Mouse (Mus musculus): ENCODE measurements around the gene Hectd4. TPM values are rescaled to one million over a fixed set of nuclear protein-coding genes. Genes with fewer than 3 reads are reported as not detected.

Gene Hectd4
- polyA plus RNA-seq, 1 experiment from 2014 or later = 19.0 TPM

DNA sequence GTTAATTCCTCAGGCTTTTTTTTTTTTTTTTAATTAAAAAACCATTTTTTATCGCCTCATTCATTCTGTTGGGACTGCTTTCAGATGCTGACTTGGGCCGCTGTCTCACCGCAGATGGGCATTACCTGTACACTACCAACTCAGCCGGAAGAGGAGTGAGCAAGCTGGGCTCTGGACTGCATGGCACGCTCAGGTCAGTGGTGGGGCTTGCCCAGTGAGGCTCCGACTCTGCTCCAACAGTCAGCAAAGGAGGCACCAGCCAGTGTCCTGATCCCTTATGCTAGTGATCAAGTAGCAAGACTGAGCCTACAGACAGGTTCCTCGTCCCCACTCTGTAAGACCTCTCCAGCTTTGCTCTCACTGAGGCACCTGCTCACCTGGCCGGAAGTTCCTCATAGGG, 42.4 kb downstream of the Hectd4 start:
- no peak overlapping the region for H3K4me3 ChIP-seq
- 93% methylated on average over 8 of the region's 8 CpGs for WGBS
- no peaks in the 10 kb centered on the region for H3K4me1 ChIP-seq (replicated peaks)
- no peak overlapping the region for H3K9ac ChIP-seq
- H3K9me3 ChIP-seq = no peaks in the 10 kb centered on the region
- no peak for ATAC-seq (ENCODE audit: low FRiP score, low read depth)
- no peaks in the 10 kb centered on the region for H3K27me3 ChIP-seq
- H3K36me3 ChIP-seq = peaks cover 28% of the 10 kb centered on the region
- H3K4me2 ChIP-seq = no peak overlapping the region
- no peak overlapping the region for H3K27ac ChIP-seq (replicated peaks)

DNA sequence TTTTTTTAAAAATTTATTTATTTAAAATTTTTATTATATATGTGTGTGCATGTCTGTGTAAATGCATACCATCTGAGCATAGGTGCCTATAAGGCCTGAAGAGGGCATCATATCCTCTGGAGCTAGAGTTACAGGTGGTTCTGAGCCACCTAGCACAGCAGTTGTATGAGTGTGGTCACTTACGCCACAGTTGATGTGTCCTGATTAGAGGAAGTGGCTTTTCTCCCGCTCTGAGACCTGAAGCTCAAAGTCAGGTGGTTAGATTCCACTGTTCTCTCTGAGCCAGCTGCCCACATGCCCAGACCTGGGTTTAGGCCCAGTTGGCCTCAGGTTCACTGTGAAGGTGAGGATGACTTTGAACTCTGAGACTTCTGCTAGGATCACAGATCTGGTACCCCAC, 44.6 kb downstream of the Hectd4 start:
- H3K36me3 ChIP-seq = peaks cover 37% of the 10 kb centered on the region
- no peak overlapping the region for H3K27ac ChIP-seq (replicated peaks)
- H3K4me1 ChIP-seq (replicated peaks) = no peaks in the 10 kb centered on the region
- no peaks in the 10 kb centered on the region for H3K9me3 ChIP-seq
- 96% methylated on average over 2 of the region's 2 CpGs for WGBS
- no peak overlapping the region for H3K4me2 ChIP-seq
- no peak for ATAC-seq (ENCODE audit: low FRiP score, low read depth)
- H3K9ac ChIP-seq = no peak overlapping the region
- no peaks in the 10 kb centered on the region for H3K27me3 ChIP-seq
- no peak overlapping the region for H3K4me3 ChIP-seq

DNA sequence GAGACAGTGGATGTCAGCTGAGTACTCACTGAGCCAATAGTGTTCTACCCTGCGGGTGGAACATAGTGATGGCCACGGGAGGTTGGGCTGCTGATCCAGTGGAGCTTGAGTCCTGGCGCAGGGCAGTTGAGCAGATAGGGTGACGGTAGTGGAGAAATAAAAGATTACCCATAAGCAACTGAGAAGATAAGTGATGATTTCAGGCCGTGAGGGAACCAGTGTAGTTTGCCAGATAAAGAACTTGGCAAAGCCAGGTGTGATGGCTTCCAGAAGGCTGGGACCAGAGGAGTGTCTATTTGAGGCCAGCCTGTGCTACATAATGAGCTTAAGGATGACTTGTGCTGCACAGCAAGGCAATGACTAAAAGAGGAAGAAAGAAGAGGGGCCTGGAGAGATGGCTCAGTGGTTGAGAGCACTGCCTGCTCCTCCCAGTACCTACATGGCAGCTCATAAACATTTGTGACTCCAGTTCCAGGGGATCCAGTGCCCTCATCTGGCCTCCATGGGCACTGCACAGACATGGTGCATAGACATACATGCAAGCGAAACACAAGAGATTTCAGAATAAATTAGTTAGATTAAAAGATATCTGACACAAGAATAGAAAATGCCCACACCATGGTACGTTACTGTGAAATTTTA, 46.8 kb downstream of the Hectd4 start:
- Histone ChIP-seq H3K9ac (no peak overlapping the region), H3K27me3 (no peaks in the 10 kb centered on the region), H3K27ac (replicated peaks) (no peak overlapping the region), H3K4me3 (no peak overlapping the region), H3K9me3 (no peaks in the 10 kb centered on the region), H3K4me2 (no peak overlapping the region), H3K4me1 (replicated peaks) (no peaks in the 10 kb centered on the region), H3K36me3 (peaks cover 42% of the 10 kb centered on the region)
- WGBS = 87% methylated on average over 7 of the region's 7 CpGs
- ATAC-seq (ENCODE audit: low FRiP score, low read depth) = no peak

DNA sequence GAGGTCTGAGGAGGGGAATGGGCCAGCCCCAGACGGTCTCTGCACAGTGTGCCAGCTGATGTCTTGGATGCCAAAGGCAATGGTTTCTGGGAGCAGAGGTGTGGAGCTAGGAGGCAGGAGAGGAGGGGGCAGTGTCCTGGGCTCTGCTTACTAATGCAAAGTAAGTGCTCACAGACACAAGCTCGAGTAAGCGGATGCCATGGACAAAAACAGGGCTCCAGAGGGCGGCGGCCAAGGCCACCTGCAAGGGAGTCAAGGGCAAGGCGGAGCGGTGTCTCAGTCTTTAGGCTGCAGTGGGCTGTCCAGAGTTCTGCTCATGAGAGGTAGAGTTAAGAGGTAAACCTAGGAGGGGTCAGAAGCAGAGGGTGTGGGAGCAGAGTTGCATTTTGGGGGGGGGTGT, 51.0 kb downstream of the Hectd4 start:
- no peak overlapping the region for H3K4me2 ChIP-seq
- H3K27me3 ChIP-seq = no peaks in the 10 kb centered on the region
- H3K4me3 ChIP-seq = no peak overlapping the region
- no peak for ATAC-seq (ENCODE audit: low FRiP score, low read depth)
- no peak overlapping the region for H3K9ac ChIP-seq
- peaks cover 48% of the 10 kb centered on the region for H3K36me3 ChIP-seq
- WGBS = 81% methylated on average over 7 of the region's 7 CpGs
- H3K4me1 ChIP-seq (replicated peaks) = no peaks in the 10 kb centered on the region
- no peak overlapping the region for H3K27ac ChIP-seq (replicated peaks)
- H3K9me3 ChIP-seq = no peaks in the 10 kb centered on the region

DNA sequence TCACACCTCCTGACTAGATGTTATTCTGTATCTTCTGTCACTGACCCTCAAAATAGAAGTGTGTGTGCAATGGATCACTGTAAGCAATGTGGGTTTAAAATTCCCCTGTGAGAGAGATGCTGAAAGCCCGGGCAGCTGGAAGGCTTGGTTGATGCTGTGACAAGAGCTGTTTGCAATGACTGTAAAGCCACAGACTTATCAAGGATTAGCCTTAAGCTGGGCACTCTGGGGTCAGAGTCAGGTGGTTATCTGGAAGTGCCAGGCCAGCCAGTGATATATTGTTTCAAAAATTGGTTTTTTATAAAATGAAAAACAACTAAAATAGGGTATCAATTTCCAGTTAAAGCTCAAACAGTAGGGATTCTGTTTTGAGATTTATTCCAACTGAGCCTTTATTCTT, 56.8 kb downstream of the Hectd4 start:
- no peaks in the 10 kb centered on the region for H3K27me3 ChIP-seq
- H3K9me3 ChIP-seq = no peaks in the 10 kb centered on the region
- ATAC-seq (ENCODE audit: low FRiP score, low read depth) = no peak
- peaks cover 53% of the 10 kb centered on the region for H3K36me3 ChIP-seq
- H3K4me3 ChIP-seq = no peak overlapping the region
- WGBS = 90% methylated on average over 1 of the region's 1 CpGs
- H3K27ac ChIP-seq (replicated peaks) = no peak overlapping the region
- H3K4me1 ChIP-seq (replicated peaks) = no peaks in the 10 kb centered on the region
- H3K9ac ChIP-seq = no peak overlapping the region
- H3K4me2 ChIP-seq = no peak overlapping the region

DNA sequence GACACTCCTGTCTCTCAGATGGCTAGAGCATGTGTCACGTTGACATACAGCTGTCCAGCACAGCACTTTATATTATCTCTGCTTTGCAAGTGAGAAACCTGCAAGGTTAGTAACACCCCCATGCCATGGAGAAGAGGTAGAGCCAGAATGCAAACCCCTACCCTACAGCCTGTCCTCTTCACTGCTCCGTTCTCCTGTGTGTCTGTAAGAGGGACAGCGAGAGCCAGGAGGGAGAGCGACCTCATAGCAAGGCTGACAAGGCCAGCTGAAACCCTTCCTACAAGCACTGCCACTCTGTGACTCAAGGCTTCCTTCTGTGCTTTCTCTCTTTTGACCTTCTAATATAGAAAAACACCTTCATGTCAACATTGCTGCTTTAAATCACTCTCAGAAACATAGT, 60.4 kb downstream of the Hectd4 start:
- no peak for ATAC-seq (ENCODE audit: low FRiP score, low read depth)
- H3K27ac ChIP-seq (replicated peaks) = no peak overlapping the region
- no peaks in the 10 kb centered on the region for H3K9me3 ChIP-seq
- peaks cover 61% of the 10 kb centered on the region for H3K36me3 ChIP-seq
- no peak overlapping the region for H3K4me3 ChIP-seq
- no peak overlapping the region for H3K9ac ChIP-seq
- H3K4me1 ChIP-seq (replicated peaks) = no peaks in the 10 kb centered on the region
- WGBS = 98% methylated on average over 4 of the region's 4 CpGs
- no peaks in the 10 kb centered on the region for H3K27me3 ChIP-seq
- H3K4me2 ChIP-seq = no peak overlapping the region

DNA sequence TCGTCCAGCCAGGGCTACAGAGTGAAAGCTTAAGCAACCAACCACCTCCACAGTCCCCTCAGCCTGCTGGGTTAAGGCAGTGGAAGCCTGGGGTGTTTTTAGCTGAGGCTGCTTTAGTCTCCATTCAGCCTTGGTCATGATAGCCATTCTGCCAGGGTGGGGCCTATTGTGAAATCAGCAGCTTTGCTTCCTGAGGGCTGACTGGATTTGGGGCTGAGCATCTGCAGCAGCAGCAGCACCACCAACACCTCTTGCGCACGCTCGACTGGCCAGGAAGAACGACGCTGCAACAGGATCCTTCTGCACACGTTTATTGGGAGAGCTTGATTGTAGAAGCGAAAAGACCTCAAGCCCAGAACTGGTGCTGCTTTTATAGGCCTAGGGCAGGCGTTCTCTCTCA, 63.0 kb downstream of the Hectd4 start:
- no peaks in the 10 kb centered on the region for H3K27me3 ChIP-seq
- no peaks in the 10 kb centered on the region for H3K9me3 ChIP-seq
- no peak overlapping the region for H3K27ac ChIP-seq (replicated peaks)
- H3K4me2 ChIP-seq = no peak overlapping the region
- peaks cover 77% of the 10 kb centered on the region for H3K36me3 ChIP-seq
- WGBS = 93% methylated on average over 9 of the region's 9 CpGs
- no peak overlapping the region for H3K4me3 ChIP-seq
- H3K9ac ChIP-seq = no peak overlapping the region
- H3K4me1 ChIP-seq (replicated peaks) = no peaks in the 10 kb centered on the region
- ATAC-seq (ENCODE audit: low FRiP score, low read depth) = no peak

DNA sequence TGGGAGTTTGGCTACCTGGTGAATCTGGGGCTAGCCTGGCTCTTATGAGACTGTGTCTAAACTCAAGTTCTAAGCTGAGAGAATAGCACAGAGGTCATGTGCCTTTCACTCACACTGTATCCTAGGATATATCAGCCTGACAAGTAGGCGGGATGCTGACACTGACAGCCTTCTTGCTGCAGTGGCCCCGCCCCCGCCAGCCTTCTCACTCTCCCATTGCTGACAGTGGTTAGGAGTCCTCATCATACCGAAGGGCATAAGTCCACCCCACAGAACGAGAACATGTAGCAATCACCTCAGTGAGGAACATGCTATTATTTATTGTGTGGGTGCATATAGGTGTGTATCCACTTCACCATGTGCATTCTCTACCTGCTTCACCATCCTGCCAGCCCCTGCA, 64.8 kb downstream of the Hectd4 start:
- Histone ChIP-seq H3K4me2 (no peak overlapping the region), H3K36me3 (peaks cover 78% of the 10 kb centered on the region), H3K9ac (no peak overlapping the region), H3K4me3 (no peak overlapping the region), H3K27me3 (no peaks in the 10 kb centered on the region), H3K27ac (replicated peaks) (no peak overlapping the region), H3K9me3 (no peaks in the 10 kb centered on the region), H3K4me1 (replicated peaks) (no peaks in the 10 kb centered on the region)
- WGBS = 92% methylated on average over 5 of the region's 5 CpGs
- no peak for ATAC-seq (ENCODE audit: low FRiP score, low read depth)

DNA sequence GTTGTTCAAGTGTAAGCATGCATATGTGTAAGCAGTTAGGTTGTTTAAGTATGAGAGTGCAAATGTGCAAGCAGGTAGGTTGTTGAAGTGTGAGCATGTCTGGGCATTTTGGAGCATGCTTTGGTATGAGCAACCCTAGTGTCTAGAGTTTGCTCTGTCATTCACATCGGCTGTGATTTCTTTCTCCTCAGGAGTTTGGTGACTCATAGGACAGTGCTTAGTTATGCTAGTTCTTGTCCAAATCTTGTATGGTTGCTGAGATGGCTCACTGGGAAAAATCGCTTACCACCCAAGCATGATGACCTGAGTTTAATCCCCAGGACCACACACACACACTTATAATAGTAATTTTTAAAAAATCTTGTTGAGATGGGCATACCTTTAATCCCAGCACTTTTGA, 67.2 kb downstream of the Hectd4 start:
- Histone ChIP-seq H3K4me1 (replicated peaks) (no peaks in the 10 kb centered on the region), H3K9me3 (no peaks in the 10 kb centered on the region), H3K27ac (replicated peaks) (no peak overlapping the region), H3K4me3 (no peak overlapping the region), H3K36me3 (peaks cover 82% of the 10 kb centered on the region), H3K27me3 (no peaks in the 10 kb centered on the region), H3K9ac (no peak overlapping the region), H3K4me2 (no peak overlapping the region)
- WGBS = 96% methylated on average over 2 of the region's 2 CpGs
- ATAC-seq (ENCODE audit: low FRiP score, low read depth) = no peak

DNA sequence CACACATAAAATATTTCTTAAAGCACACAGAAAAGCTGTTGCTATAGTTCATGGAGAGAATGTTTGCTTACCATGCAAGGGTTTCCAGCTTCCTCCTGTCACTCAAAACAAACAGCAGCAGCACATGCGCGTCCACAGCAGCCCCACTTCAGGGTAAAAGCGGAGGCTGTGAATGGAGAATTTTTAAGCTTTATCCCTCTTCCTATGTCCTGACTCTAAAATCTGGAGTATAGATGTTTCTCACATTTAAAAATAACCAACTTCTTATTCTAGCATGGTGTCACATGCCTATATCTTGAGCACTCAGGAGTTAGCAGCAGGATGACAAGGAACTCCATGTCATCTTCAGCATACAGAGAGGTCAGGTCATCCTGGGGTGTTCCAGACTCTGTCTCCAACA, 70.3 kb downstream of the Hectd4 start:
- 87% methylated on average over 3 of the region's 3 CpGs for WGBS
- H3K27me3 ChIP-seq = no peaks in the 10 kb centered on the region
- no peaks in the 10 kb centered on the region for H3K9me3 ChIP-seq
- H3K4me3 ChIP-seq = no peak overlapping the region
- no peak overlapping the region for H3K4me2 ChIP-seq
- ATAC-seq (ENCODE audit: low FRiP score, low read depth) = no peak
- H3K9ac ChIP-seq = no peak overlapping the region
- H3K27ac ChIP-seq (replicated peaks) = no peak overlapping the region
- H3K36me3 ChIP-seq = peaks cover 84% of the 10 kb centered on the region
- H3K4me1 ChIP-seq (replicated peaks) = no peaks in the 10 kb centered on the region

DNA sequence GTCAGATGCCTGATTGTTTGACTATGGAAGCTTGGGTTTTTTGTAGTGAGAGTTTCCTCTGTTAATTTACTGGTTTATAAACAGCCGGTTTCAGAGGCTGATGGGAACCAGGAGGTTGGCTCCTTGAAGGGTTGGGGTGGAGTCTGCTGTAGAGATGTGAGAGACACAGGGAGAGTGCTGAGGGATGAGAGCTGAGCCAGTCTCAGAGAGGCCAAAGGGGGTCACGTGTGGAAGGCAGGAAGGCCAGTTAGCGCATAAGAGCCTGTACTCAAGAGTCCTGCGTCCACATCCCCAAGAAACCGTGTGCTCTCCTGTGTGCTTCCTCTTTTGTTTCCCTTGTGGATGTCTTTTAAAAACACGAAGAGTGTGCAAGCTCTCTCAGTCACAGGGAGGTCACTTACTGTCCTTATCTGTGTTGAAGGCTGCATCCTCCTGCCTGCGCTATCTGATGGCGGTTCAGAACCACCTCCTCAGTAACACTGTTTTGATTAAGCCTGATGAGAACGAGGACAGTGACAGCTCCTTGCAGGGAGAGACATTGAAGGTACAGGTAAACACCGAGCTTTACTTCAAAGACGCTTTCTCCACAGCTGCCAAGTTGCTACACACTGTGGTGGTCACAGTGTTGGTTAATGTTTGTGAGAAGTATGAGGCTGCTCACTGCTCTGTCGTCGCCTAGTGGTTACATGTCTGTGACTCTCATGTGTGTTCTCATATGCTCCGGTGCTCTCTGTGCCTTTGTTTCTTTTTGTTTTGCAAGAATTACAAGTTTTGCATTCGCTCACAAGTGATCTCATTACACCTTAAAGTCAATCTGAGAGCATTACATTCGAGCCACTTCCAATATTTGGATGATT, 72.5 kb downstream of the Hectd4 start:
- ATAC-seq (ENCODE audit: low FRiP score, low read depth) = no peak
- no peaks in the 10 kb centered on the region for H3K27me3 ChIP-seq
- no peak overlapping the region for H3K27ac ChIP-seq (replicated peaks)
- no peak overlapping the region for H3K4me2 ChIP-seq
- H3K36me3 ChIP-seq = peaks cover 86% of the 10 kb centered on the region
- no peak overlapping the region for H3K9ac ChIP-seq
- 91% methylated on average over 16 of the region's 16 CpGs for WGBS
- no peaks in the 10 kb centered on the region for H3K4me1 ChIP-seq (replicated peaks)
- no peak overlapping the region for H3K4me3 ChIP-seq
- no peaks in the 10 kb centered on the region for H3K9me3 ChIP-seq

DNA sequence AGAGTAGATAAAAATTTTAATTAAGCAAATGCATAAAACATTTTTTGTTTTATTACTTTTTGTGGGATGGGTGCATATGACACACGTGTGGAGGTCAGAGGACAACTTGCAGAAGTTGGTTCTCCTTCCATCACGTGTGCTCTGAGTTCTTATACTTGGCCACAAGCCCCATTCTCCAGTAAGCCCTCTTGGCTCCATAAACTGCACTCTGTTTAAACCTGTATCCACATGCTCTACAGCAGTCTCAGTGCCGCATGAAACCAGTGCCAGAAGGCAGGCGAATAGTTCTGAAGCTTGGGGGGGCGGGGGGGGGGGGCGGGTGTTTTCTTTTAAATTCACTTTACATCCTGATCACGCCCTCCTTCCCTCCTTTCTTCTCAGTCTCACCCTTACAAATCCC, 85.0 kb downstream of the Hectd4 start:
- H3K4me2 ChIP-seq = no peak overlapping the region
- peaks cover 90% of the 10 kb centered on the region for H3K36me3 ChIP-seq
- 91% methylated on average over 7 of the region's 7 CpGs for WGBS
- no peak overlapping the region for H3K4me3 ChIP-seq
- no peak for ATAC-seq (ENCODE audit: low FRiP score, low read depth)
- no peaks in the 10 kb centered on the region for H3K27me3 ChIP-seq
- no peaks in the 10 kb centered on the region for H3K9me3 ChIP-seq
- no peak overlapping the region for H3K27ac ChIP-seq (replicated peaks)
- no peak overlapping the region for H3K9ac ChIP-seq
- no peaks in the 10 kb centered on the region for H3K4me1 ChIP-seq (replicated peaks)

Data from hindbrain, embryonic 15.5 days (tissue).